Mouse (Mus musculus) left cerebral cortex, postnatal 25 days (tissue): ENCODE data around the gene Zfp638. TPM values are rescaled to one million over a fixed set of nuclear protein-coding genes. Genes with fewer than 3 reads are reported as not detected.

Source experiments
- total RNA-seq, 2 experiments: library from RNA; stranded (reverse); gene quantifications; 2 replicates each; pipeline ENCODE4 v1.2.3; 2021

The Zfp638 gene
- total RNA-seq, 2 experiments from 2014 or later, result 127 to 141 TPM

Other genes with a start within 250 kb of the Zfp638 start
- not detected for gene Clec4f, start 210.9 kb upstream of the Zfp638 start, total RNA-seq
- not detected for gene Cd207, start 189.3 kb upstream of the Zfp638 start, total RNA-seq
- not detected for gene Vax2, start 155.8 kb upstream of the Zfp638 start, total RNA-seq
- gene Atp6v1b1, start 124.1 kb upstream of the Zfp638 start, total RNA-seq, result not detected
- not detected for gene Ankrd53, start 104.5 kb upstream of the Zfp638 start, total RNA-seq
- gene Tex261, start 91.3 kb upstream of the Zfp638 start, total RNA-seq, result 10 to 100 TPM; 46.4 to 53.6 TPM
- 10 to 100 TPM; 47.0 to 48.3 TPM for gene Nagk, start 72.1 kb upstream of the Zfp638 start, total RNA-seq
- gene Paip2b, start 35.4 kb upstream of the Zfp638 start, total RNA-seq, result 10 to 100 TPM; 50.2 to 54.1 TPM
- gene Dysf, start 141.5 kb downstream of the Zfp638 start, total RNA-seq, result 1 to 10 TPM; 3.4 TPM